Mouse (Mus musculus) liver, postnatal 0 days (tissue): ENCODE results near the gene Cphx1.
"Not testable (repeated sequence)": the region's sequence is repeated elsewhere in the genome, so short reads cannot be mapped to it uniquely, and the experiment has no call there.

Source experiments
- CTCF ChIP-seq: sonication (generic); IDR thresholded peaks from 2 replicates; pipeline ENCODE4 v1.5.1; 2016; ENCODE audit warnings: antibody characterized with exemption, low read depth
- EP300 ChIP-seq: IDR thresholded peaks from 2 replicates; pipeline ENCODE4 v1.6.1; 2016; ENCODE audit warnings: antibody characterized with exemption, low read depth, mild to moderate bottlenecking

DNA sequence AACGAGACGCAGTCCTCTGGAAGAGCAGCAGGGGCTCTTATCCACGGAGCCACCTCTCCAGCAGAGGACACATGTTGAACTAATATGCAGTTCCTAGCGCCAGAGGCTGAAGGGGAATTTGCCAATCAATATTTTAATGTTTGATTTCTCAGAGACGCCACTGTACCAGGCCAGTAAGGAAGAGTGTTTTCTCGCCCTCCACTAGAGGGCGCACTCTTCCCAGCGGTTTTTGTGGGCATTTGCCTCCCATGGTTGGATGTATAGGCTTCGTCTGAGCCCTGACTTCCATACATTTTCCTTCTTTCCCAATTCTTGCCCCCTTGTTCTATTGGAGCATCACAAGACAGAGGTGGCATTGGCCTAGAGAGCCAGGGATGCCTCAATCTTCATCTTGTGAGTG is 30.8 kb upstream of the Cphx1 start:
- TF ChIP-seq CTCF, EP300: not testable (repeated sequence)
